Mouse (Mus musculus) thymus, adult 18-20 months (tissue): ENCODE results near the gene 1700001P01Rik.
"Not testable (repeated sequence)": the region's sequence is repeated elsewhere in the genome, so short reads cannot be mapped to it uniquely, and the experiment has no call there.

Experiments
- DNase-seq, 2 experiments: peaks; one replicate each; pipeline ENCODE4 v3.0.0; 2022; ENCODE audit warnings: mixed read lengths in 2 of 2

The 1700001P01Rik gene

DNA sequence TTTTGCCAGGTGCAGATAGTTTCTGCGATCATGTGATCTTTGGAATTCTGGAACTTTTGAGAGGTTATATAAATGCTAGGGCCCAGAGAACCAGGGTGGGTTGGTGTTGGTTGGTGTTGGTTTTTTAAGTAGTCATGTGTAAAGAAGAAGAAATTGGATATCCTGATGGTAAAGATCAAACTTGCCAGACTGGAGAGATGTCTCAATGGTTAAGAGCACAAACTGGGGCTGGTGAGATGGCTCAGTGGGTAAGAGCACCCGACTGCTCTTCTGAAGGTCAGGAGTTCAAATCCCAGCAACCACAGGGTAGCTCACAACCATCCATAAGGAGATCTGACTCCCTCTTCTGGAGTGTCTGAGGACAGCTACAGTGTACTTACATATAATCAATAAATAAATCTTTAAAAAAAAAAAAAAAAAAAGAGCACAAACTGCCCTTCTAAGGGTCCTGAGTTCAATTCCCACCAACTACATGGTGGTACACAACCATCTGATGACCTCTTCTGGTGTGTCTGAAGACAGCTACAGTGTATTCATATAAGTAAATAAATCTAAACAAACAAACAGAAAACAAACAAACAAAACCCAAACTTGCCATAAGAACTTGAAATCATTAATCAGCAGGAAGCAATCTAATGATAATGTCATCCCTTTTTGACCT, 15.2 kb upstream of the 1700001P01Rik start:
- DNase-seq: not testable (repeated sequence)

DNA sequence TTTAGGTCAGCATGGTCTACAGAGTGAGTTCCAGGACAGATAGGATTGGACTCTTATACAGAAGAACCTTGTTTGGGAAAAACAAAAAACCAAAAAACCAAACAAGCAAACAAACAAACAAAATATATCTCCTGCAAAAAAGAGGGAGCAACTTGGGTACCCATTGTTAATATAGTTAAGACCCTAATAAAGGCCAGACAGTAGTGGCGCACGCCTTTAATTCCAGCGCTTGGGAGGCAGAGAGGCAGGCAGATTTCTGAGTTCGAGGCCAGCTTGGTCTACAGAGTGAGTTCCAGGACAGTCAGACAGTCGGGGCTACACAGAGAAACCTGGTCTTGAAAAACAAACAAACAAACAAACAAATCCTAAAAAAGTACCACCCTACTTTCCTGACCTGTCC, 14.0 kb upstream of the 1700001P01Rik start:
- DNase-seq: no peak

DNA sequence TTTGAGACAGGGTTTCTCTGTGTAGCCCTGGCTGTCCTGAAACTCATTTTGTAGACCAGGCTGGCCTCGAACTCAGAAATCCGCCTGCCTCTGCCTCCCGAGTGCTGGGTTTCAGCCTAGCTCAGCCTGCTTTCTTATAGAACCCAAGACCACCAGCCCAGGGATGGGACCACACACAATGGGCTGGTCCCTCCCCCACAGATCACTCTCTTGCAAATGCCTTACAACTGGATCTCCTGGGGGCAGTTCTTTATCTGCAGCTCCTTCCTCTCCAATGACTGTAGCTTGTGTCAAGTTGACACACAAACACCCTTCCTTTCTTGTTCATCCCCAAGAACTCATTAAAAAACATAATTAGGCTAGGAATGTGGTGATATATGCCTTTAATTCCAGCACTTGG, 12.2 kb upstream of the 1700001P01Rik start:
- DNase-seq: no peak

DNA sequence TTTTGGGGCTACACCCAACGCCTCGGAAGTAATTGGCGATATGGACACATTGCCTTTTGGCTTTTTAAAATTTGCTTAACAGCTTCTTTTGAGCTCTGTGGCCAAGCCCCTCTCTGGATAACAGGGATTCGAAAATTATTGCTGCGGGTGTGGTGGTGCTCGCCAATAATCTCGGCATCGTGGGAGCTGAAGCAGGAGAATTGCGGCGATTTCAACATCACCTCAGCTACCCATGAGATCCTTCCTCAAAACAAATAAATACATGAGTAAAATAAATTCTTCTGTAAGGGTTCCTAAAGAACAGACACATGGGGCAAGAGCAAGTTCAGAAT, 6.8 kb upstream of the 1700001P01Rik start:
- DNase-seq: no peak

DNA sequence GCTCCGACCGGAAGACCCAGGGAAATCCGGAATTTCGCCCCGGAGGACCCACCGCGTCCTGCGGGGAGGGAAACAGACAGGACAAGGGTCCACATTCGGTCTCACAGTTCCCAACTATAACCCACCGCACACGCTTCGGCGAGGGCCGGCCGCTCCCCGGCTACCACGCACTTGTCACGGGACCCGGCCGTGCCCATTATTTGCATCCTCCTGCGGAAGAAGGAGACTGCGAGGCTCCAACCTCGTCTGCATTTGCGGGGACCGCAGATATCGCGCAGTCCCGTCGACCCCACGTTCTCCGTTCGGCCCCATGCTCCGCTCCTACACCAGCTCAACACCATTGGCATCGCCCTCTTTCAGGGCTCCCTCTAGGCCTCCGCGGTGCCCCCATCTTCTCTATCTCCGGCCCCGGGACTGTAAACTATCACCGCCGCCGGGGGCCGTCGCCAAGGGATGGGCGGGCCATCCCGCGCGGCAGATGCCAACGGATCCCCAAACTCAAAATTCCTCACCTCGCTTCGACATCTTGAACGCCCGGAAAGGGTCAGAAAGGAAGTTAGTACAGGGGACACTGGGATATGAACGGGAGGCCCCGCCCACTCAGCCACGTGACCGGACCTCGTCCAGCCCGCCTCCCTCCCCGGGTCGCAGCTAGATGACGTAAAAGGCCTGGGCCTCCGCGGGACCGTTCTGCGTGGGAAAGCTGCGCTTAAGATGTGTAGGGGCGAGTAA, 6.3 kb upstream of the 1700001P01Rik start, which contains the start of gene Rpl23:
Rpl23 (minus strand) TSS at position 606 of the 732 bp plus-strand sequence.
- DNase-seq: peak; percentile 94 to 96

DNA sequence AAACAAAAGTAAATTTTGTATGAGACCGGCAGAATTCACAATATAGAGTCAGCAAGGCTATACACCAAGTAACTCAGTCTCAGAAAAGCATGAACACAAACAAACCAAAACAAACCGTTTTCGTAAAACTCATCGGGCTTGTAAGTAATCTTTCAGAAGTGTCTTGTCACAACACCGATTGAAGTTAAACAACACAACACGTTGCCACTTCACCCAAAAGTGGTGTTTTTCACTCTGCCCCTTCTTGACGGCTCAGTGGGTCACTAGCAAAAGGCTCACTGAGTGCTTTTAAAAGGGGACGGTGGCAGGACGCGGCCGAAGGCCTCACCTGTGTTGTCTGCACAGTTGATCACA, 5.7 kb upstream of the 1700001P01Rik start:
- DNase-seq: no peak

DNA sequence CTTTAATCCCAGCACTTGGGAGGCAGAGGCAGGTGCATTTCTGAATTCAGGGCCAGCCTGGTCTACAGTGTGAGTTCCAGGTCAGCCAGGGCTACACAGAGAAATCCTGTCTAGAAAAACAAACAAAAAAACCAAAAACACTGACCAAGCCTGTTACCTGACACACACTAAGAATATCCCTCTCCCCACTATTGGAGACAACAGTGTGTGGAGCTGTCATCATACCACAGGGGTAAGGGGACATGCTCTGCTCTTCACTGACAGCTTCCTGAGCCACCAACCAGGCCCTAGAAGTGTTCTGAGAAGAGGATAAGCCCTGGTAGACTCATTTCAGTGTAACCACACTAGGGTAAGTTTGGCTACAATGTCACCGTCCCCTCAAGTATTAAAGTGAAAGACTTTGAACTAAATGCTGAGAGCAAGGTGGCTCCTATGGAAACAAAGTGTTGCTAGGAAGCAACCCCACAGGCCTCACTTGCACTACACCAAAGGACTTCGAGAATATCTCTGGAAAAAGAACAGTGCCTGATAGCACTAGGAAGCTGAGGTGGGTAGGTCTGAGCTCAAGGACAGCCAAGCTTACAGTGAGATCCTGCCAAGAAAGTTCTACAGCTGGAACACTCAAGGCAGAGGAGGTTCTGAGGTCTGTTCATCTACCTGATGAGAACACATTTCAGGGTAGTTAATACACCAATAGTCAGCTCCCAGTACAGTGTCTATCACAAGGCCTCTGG, 4.4 kb upstream of the 1700001P01Rik start:
- no peak for DNase-seq

DNA sequence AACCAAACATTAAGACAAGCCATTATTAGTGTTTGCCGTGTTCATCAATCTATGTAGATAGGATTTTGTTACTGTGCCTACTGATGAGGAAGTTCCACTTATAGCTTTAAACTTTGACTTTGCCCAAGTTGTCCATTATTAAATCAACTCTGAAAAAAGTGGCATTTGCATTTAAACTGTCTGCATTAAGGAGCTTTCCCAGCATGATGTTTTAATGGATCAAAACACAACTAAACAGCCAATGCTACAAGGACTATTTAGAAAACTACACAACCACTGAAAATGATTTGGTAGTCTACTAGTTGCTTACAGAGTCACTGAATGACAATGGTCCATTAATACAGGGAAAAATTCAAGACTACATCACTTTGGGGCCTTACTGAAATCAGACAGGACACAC, 3.2 kb upstream of the 1700001P01Rik start:
- no peak for DNase-seq

DNA sequence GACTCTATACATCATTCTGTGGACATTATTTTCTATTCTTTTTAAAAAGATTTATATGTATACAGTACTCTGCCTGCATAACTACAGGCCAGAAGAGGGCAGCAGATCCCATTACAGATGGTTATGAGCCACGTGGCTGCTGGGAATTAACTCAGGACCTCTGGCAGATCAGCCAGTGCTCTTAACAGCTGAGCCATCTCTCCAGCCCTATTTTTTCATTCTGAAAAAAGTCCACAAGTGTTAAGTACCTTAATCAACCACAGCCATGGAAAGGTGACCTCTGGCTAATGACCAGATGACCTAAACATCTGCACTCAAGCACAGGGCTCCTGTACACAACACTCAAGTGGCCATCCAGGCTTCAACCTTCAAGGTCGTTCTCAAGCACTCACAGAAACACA, 1.4 kb upstream of the 1700001P01Rik start:
- DNase-seq: no peak

DNA sequence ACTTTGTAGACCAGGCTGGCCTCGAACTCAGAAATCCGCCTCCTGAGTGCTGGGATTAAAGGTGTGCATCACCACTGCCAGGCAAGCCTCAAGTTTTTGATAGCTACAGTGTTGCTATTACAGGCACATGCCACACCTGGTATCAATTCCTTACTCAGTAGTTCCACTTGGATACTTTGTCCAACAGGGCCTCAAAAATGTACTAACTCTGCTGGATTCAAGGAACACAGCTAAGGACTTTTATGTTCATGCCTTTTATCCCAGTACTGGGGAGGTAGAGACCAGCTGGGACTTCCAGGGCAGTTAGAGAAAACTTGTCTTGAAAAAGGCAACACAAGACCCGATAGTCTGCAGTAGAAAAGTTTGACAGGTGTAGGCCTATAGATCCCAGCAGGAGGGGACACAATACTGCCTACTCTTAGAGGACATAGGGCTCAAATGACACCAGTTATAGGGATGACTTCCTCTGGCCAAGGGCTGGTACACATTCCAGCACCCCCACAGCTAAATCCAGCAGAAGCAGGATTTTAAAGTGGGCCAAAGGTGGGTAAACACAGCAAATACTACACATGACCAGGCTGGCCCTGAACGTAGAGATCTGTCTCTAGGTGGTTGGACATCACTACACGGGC, 895 bp upstream of the 1700001P01Rik start:
- no peak for DNase-seq

DNA sequence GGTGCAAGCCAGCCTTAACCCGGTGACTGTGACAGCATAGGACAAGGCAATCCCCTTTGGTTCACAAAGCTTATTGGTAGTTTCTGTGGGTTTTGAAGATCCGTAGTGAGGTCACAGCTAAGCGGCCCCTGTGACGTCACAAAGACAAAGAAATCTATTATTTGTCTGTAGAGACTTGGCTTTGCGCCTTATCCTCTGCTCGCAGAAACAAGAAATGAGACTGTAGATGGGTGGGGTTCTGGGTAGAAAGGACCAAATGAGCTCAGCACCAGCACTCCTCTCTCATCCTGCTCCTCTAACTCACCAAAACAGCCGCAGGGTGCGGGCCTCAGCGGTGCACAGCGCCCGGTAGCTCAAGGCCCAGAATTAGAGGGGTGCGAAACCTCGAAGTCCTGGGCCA, 532 bp downstream of the 1700001P01Rik start:
- DNase-seq: no peak

DNA sequence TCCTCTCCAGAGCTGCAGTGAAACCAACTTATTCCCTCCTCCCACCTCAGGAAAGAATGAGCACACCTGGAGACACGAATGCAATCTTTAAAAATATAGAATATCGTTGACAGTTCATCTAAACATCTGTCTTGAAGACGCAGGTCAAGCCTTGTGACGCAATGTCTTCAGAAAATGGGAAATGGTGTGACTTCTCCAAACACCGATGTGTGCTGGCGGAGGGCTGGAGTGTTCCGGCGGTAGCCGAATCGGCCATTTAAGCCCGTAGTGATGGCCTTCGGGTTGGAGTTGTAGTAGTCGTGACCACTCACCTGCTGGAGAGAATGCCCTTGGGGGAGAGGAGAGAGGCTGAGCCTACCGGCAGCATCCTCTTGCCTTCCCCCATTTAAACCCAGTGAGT, 4.3 kb downstream of the 1700001P01Rik start:
- no peak for DNase-seq

DNA sequence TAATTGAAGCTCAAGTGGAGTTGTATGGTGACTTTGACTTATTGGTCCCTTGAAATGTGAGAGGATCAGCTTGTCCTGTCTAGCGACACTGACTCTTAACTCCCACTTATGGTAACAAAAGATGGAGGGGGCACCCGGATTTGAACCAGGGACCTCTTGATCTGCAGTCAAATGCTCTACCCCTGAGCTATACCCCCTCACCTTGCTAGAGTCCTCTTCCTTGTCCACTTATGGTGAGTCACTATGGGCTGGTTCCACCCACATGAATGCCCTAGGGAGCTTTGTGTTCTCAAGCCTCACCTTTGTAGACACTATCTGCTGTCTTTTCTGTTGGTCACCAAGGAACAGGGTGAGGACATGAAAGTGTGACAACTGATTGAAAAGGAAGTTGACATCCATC, 6.0 kb downstream of the 1700001P01Rik start:
- DNase-seq: no peak

DNA sequence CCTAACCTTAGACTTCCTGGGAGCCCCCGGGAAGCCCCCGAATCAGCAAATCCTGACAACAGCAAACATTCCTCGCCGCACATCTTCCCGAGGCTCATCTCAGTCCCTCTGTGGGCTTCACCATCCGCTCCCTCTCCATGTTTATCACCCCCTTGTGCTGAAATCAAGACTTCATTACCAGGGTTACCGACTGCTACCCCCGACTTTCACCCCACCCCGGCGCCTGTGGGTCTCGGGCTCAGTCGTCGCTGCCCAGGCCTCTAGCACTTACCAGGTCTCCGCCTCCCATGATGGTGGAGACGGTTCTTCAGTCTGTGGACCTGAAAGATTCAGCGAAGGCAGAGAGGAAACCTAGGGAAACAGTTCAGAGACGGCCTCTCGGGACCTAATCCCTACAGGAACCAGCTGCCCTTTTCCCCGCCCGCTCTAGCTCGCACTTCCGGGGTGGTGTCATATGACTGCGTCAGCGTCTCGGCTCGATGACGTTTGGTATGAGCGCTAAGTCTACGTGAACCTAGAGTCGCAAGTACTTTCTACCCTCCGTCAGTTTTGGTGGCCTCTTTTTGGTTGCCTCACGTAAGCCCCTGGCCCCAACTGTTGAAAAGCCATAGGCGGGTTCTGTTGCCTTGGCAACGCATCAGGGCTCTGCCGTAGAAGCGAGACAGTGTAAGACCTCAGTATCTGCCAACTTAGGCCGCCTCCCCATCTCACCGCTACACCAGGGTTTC, 9.4 kb downstream of the 1700001P01Rik start, which contains the start of gene Cwc25:
Cwc25 (minus strand) TSS at position 403 of the 728 bp plus-strand sequence.
- peak; percentile 86 to 90 for DNase-seq

DNA sequence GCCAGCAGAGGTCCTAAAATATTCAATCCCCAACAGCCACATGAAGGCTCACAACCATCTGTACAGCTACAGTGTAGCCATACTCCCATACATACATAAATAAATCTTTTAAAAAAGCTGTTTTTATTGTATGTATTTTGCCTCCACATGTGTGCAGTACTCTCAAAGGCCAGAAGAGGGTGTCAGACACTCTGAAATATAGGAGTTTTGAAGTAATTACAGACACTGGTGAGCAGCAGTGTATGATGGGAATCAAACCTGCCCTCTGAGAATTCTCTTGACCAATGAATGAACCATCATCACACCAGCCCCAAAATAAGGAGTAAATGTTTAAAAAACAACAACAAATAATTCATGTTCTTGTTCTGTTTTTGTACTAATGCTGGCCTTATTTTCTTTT, 14.1 kb downstream of the 1700001P01Rik start:
- no peak for DNase-seq

DNA sequence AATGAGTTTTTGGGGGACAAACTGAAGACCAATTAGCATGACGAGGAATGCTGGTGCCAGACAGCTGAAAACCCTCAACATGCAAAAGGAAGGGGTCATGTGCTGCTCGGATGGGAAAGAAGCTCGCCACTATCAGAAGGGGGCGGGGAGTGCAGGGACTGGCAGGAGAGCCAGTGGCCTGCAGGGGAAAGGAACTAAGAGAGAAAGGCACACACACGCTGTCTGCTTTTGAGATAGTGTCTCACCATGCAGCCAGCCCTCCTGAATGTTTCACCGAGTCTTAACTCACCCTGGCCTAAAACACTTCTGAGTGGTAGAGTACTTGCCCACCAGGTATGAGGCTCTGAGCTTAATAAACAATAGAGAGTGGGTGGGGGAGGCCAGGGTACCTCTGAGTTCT, 16.8 kb downstream of the 1700001P01Rik start:
- DNase-seq: no peak

DNA sequence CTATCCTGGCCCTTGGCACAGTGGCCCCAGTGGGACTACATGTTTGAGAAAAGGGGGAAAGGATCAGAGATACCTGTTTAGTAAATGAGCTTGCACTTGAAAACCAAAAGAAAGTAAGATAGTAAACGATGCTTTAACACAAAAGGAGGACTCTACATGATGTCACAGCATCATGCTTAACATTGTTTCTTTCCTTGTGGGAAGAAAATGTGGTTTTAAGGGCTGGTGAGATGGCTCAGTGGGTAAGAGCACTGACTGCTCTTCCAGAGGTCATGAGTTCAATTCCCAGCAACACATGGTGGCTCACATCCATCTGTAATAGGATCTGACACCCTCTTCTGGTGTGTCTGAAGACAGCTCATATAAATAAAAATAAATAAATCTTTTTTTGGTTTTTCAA, 17.6 kb downstream of the 1700001P01Rik start:
- DNase-seq: no peak

DNA sequence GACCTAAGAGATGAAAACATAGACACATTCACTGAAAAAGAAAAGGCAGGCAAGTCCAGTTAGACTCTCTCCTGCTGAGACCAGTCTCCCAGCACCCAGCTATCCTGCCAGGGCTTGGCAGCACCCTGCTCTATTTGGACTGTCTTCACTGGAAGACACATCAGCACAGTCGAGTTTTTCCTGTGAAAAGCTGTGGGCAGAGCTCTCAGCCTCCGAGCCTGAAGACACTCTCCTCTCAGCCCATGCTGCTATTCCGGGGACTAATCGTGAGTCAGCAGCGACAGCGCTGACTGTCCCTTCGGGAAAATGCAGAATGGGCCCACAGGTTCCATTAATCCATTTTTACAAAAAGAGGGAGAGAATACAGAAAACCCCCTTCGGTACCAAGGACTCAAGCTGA, 22.4 kb downstream of the 1700001P01Rik start:
- no peak for DNase-seq

DNA sequence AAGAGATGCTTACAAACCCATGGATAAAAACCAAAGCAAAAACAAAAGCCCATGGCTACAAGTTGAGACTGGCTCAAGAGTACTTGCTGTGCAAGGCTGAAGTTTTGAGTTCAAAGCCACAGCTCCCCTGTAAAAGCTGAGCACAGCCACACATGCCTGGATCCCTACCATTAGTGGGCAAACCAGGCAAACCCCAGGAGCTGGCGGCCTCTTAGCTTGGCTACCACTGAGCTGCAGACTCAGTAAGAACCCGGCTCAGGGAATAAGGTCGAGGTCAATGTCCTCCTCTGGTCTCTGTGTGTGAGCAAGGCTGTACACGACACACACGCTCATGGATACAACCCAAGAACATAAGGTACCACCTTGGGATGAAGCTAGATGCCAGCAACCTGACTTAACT, 27.2 kb downstream of the 1700001P01Rik start:
- no peak for DNase-seq

DNA sequence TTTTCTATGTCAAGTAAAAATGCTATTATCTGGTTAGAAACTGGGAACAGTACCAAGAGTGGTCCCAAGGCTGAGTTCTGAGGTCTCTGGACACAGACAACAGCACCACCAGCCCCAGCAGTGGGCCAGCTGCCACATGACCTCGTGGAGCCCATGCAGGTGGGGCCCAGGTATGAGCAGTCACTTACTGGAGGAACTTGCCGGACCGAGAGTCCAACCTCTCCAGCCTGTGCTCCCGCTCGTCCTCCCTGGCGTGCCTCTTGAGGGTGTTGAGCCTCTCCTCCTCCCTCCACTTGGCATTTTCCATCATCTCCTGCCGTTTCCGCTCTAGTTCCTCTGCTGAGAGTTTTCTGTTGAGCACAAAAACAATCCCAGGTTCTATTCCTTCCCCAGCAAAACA, 27.9 kb downstream of the 1700001P01Rik start:
- DNase-seq: no peak

DNA sequence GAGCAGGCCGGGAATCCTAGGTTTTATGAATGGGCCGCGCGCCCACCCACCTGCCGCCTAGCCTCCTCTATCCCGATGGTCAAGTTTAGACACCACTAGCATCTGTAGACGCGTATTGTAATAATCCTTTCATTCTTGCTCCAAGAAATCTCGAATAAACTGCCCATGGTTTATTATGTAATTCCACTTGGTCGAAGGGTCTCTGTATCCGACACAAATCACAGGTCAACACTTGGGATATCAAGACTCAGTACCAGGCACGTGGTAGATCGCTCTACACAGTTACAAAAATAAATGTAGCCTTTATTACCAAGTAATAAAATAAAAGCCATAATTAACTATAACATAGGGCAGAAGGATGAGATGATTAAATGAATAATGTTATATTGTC, 30.4 kb downstream of the 1700001P01Rik start:
- DNase-seq: no peak

DNA sequence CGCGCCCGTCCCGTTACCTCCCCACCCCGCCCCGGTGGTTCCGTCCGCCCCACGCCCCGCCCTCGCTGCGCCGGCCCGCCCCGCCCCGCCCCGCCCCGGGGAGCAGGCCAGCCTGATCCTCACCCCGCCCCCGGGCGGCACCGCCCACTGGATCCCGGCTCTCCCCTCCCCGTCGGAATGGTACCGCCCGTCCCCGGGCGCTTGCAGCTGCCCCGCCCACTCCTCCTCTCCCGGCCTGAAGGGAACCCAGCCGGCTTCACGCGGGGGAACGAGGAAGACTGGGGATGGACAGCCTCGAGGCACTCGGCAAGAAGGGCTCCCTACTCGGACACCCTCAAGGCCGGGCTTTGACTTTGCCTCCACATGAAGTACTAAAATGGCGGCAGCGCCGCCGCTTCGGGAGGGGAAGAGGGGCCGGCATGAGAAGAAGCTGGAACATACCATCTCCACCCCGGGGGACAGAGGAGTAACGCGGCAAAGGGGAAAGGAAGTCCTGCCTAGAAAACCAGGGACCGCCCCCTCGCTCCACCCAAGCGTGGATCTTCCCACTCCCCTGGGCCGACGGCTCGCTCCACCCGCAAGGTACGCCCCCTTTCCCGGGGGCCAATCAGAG, 30.9 kb downstream of the 1700001P01Rik start:
- DNase-seq: peak; percentile 96 to 99
